Mouse (Mus musculus) liver, embryonic 14.5 days (tissue): Measurements from ENCODE around the gene Gm4450. TPM values are rescaled to one million over a fixed set of nuclear protein-coding genes. Genes with fewer than 3 reads are reported as not detected.
"Not testable (repeated sequence)": the region's sequence is repeated elsewhere in the genome, so short reads cannot be mapped to it uniquely, and the experiment has no call there.

Experiments
- ATAC-seq: fragments of 200-750 bp; cut with Nextera tagmentation; 2 replicates; pipeline ENCODE4 v1.8.0; 2017; ENCODE audit warnings: moderate number of reproducible peaks, mild to moderate bottlenecking, moderate library complexity; ENCODE audit not compliant: insufficient read depth
- DNase-seq, 3 experiments: peaks; one replicate each; pipeline ENCODE4 v3.0.0-alpha.2; 2012 to 2013; ENCODE audit warnings: low read depth in 3 of 3, low spot score in 3 of 3
- H3K27ac ChIP-seq: fragments of 300-500 bp; sonication (generic); 2 replicates; pipeline ENCODE4 v1.5.1; 2014; ENCODE audit warnings: moderate library complexity, mild to moderate bottlenecking, control low read depth, inconsistent platforms
- H3K27me3 ChIP-seq: fragments of 300-500 bp; sonication (generic); 2 replicates; pipeline ENCODE4 v1.6.1; 2014; ENCODE audit warnings: mild to moderate bottlenecking, low read length, moderate library complexity; ENCODE audit not compliant: control insufficient read depth, insufficient read depth
- H3K36me3 ChIP-seq: fragments of 300-500 bp; sonication (generic); replicated peaks from 2 replicates; pipeline ENCODE4 v1.6.1; 2014; ENCODE audit warnings: low read depth; ENCODE audit not compliant: control insufficient read depth, insufficient read depth
- H3K4me1 ChIP-seq, 2 experiments: fragments of 200-500 bp in 1 of 2; fragments of 300-500 bp in 1 of 2; sonication (generic) in 1 of 2; replicated peaks; 2 replicates each; pipeline ENCODE4 v1.6.1; 2012 to 2014; ENCODE audit warnings: antibody characterized with exemption in 1 of 2, inconsistent platforms in 1 of 2, low read length in 1 of 2; ENCODE audit not compliant: control insufficient read depth in 2 of 2, insufficient read depth in 2 of 2
- H3K4me2 ChIP-seq: fragments of 300-500 bp; sonication (generic); 2 replicates; pipeline ENCODE4 v1.6.1; 2014; ENCODE audit warnings: low read depth, mild to moderate bottlenecking, control low read depth, moderate library complexity
- H3K4me3 ChIP-seq, 2 experiments: fragments of 200-500 bp in 1 of 2; fragments of 300-500 bp in 1 of 2; sonication (generic) in 1 of 2; 2 replicates each; pipeline ENCODE4 v1.5.1; 2012 to 2014; ENCODE audit warnings: low read depth in 2 of 2, low read length in 2 of 2, mild to moderate bottlenecking in 2 of 2, control low read depth in 1 of 2, inconsistent platforms in 1 of 2, moderate library complexity in 1 of 2; ENCODE audit not compliant: insufficient read depth in 1 of 2
- H3K9ac ChIP-seq: fragments of 300-500 bp; sonication (generic); replicated peaks from 2 replicates; pipeline ENCODE4 v1.6.1; 2014; ENCODE audit warnings: mild to moderate bottlenecking, control low read depth, moderate library complexity
- H3K9me3 ChIP-seq: fragments of 300-500 bp; sonication (generic); 2 replicates; pipeline ENCODE4 v1.6.1; 2016; ENCODE audit warnings: low read length, mixed read lengths; ENCODE audit not compliant: control insufficient read depth
- WGBS: fragments of 180-500 bp; shearing (Covaris S2); extraction: QIAGEN DNeasy Blood & Tissue Kit; methylation state at CpG from one replicate; pipeline ENCODE4 v1.1.7; 2014; ENCODE audit not compliant: insufficient replicate concordance; 5-methylcytosine and 5-hydroxymethylcytosine counted together
- polyA plus RNA-seq, 2 experiments: library from polyadenylated mRNA; depleted of rRNA in 1 of 2; stranded (reverse) in 1 of 2; unstranded in 1 of 2; fragments of >200 nt; fragmentation: Nextera tagmentation in 1 of 2; extraction: Ambion mirVana in 1 of 2; gene quantifications; 2 replicates each; pipeline versions ENCODE4 v1.2.1 to v1.2.3; 2012 to 2014

Gene Gm4450
- polyA plus RNA-seq (2012; rRNA removed) (not detected in 2 replicates), polyA plus RNA-seq (2014; fragmentation: Nextera tagmentation; extraction: Ambion mirVana) (not detected in 2 replicates)

DNA sequence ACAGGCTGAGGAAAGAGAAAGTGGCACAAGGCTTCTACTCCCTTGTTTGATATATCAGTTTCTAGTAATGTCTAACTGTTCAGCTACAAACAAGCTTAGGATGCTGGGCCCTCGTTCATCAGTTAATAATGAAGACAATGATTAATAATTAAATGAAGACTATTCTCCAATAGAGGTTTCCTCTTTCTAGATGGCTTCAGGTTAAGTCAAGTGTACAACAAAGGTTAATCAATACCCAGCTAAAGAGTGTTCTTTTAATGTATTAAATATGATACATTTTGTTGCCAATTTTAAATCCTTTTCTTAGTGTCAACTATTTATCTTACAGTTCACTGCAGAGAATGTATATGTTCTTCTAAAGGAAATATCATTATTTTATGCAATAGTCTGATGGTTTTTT is at the start of gene Gm4450:
Gm4450 (minus strand) TSS at position 101 of the 400 bp plus-strand sequence.
- WGBS, result no CpG with 5 or more reads among the region's 1 CpGs
- DNase-seq, ATAC-seq, H3K4me2 ChIP-seq, H3K27ac ChIP-seq, H3K27me3 ChIP-seq, H3K4me3 ChIP-seq, H3K36me3 ChIP-seq, H3K9me3 ChIP-seq, H3K9ac ChIP-seq, H3K4me1 ChIP-seq: not testable (repeated sequence)

DNA sequence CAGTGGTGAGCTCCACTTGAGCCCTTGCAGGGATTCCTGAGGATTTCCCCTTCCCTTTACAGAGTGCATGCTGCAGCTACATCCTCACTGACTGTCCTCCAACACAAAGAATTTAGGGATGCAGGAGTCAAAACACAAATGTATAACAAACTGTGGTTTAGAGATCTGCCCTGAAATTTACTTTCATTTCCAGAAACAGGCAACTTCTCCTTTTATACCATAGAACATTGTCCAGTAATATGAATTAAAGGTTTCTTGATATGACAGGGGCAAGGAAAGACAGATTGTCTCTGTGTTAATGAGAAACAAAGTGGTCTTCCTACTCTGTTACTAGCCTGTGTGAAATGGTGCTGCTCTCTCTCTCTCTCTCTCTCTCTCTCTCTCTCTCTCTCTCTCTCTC is 40.5 kb upstream of the Gm4450 start:
- H3K4me2 ChIP-seq, H3K9ac ChIP-seq, DNase-seq, H3K4me1 ChIP-seq, H3K9me3 ChIP-seq, H3K27ac ChIP-seq, H3K4me3 ChIP-seq, ATAC-seq, H3K36me3 ChIP-seq, H3K27me3 ChIP-seq: not testable (repeated sequence)

DNA sequence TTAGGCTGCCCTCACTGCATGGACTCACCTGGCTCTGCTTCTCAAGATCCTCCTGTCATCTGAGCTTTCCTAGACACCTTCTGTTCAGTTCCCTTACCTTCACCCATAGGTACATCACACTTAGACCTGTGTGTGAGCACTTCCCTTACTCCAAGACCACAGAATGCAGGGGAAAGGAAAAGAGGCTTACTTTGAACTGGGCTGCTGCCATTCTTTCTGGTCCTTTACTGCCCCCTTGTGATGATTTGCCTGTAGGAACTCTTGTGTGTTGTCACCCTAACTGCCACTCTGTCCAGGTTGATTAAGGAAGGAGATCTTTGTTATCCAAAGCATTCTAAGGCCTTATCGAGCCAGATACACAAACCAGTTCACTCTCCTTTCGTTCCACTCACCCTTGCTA is 39.8 kb upstream of the Gm4450 start:
- not testable (repeated sequence) for H3K9me3 ChIP-seq, H3K27me3 ChIP-seq, H3K36me3 ChIP-seq, H3K4me1 ChIP-seq, H3K9ac ChIP-seq, H3K27ac ChIP-seq, DNase-seq, H3K4me3 ChIP-seq, ATAC-seq, H3K4me2 ChIP-seq
- WGBS, result no CpG with 5 or more reads among the region's 2 CpGs

DNA sequence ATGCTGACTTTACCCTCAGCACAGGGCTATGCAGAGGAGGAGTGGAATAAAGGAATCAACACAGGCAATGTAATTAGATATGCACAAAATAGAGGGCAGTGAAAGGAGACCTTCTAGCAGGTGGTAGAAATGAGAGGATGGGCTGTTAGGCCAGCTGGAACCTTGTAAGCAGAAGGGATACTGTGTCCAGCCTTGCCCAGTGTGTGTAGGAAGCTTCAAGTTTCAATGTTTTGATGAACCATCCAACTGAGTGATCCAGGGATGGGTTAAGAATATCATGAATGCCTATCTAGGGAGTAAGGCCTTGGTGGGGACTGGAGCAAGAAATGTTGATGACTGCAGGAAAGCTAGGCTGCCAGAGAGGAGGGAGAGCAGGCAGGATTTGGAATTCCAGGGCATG is 38.1 kb upstream of the Gm4450 start:
- H3K4me3 ChIP-seq, H3K9me3 ChIP-seq, DNase-seq, H3K9ac ChIP-seq, H3K27ac ChIP-seq, H3K4me1 ChIP-seq, ATAC-seq, H3K4me2 ChIP-seq, H3K27me3 ChIP-seq, H3K36me3 ChIP-seq: not testable (repeated sequence)

DNA sequence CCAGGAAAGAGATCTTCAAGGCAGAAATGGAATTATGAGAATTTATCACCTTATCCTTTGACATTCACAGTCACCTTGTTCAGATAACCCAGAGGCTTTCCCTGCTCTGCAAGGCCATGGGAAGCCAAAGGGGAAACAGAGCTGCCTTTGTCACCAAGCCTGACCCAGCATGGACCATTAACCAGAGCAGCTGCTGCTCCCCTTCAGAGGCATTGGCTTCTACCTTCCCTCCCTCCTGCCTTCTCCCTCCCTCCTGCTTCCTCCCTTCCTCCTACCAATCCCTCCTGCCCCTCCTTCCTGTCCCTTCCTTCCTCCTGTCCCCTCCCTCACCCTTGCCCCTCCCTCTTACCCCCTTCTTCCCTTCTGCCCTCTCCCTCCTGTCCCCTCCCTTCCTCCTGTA is 37.3 kb upstream of the Gm4450 start:
- H3K36me3 ChIP-seq, H3K4me2 ChIP-seq, H3K9me3 ChIP-seq, H3K4me3 ChIP-seq, H3K27me3 ChIP-seq, DNase-seq, H3K4me1 ChIP-seq, ATAC-seq, H3K27ac ChIP-seq, H3K9ac ChIP-seq: not testable (repeated sequence)

DNA sequence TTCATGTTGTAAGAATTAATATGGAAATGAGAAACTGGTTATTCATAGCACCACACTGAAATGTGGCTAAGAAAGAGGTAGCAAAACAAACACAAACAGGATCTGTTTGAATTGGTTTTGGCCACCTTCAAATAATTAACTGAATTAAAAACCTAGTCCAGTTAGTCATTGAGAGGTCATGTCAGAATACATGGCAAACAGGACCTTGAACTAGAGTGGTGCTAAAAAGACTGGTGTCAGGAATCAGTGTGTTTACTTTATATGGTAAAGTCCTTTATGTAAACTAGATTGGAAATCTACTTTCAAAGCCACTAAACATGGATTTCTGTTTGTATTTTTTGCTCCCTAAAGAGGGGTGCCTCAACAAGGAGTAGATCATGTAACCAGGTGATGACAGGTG is 14.6 kb upstream of the Gm4450 start:
- not testable (repeated sequence) for H3K4me1 ChIP-seq, H3K27me3 ChIP-seq, H3K4me2 ChIP-seq, H3K4me3 ChIP-seq, H3K9ac ChIP-seq, H3K36me3 ChIP-seq, ATAC-seq, DNase-seq, H3K9me3 ChIP-seq, H3K27ac ChIP-seq

DNA sequence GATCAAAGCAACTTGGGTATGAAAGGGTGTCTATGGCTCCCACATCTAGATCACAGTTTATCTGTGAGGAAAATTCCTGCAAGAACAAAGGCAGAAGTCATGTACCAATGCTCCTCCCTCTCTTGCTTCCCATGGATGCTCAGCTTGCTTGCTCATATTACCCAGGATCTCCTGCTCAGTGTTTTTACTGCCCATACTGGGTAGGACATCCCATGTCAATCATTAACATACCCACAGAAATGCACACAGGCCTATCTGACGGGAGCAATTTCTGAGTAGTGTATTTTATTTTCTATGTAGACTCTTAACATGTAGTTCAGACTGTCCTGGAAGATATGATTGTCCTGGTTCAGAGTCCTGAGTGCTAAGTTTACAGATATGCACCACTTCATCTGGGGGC is 14.1 kb upstream of the Gm4450 start:
- no CpG with 5 or more reads among the region's 1 CpGs for WGBS
- not testable (repeated sequence) for H3K9ac ChIP-seq, DNase-seq, H3K9me3 ChIP-seq, H3K27ac ChIP-seq, H3K36me3 ChIP-seq, H3K4me2 ChIP-seq, H3K4me3 ChIP-seq, H3K4me1 ChIP-seq, H3K27me3 ChIP-seq, ATAC-seq

DNA sequence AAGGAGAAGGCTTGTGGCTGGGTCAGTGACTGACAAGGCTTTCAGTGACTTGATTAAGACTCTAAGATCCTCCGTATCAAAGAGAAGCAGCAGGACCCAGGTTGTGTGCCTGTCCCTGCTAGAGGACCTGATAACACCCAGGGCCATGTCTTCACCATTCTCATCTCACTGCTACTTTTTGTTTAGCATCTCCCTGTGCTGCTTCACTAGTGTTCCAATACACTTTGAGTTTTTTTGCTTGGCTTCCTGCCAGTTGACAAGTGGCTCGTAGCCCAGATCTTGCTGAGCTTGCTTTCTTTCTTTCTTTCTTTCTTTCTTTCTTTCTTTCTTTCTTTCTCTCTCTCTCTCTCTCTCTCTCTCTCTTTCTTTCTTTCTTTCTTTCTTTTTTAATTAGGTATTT is 12.4 kb upstream of the Gm4450 start:
- WGBS, result no CpG with 5 or more reads among the region's 2 CpGs
- not testable (repeated sequence) for H3K4me3 ChIP-seq, H3K4me1 ChIP-seq, ATAC-seq, H3K4me2 ChIP-seq, H3K9me3 ChIP-seq, H3K27ac ChIP-seq, H3K36me3 ChIP-seq, H3K9ac ChIP-seq, H3K27me3 ChIP-seq, DNase-seq
